Mouse (Mus musculus) megakaryocyte, adult 5-6 weeks (primary cell): Measurements from ENCODE around the gene Jmjd4. TPM values are rescaled to one million over a fixed set of nuclear protein-coding genes. Genes with fewer than 3 reads are reported as not detected.

Experiments
- ATAC-seq: 2 replicates; pipeline ENCODE4 v1.8.0; 2016; ENCODE audit warnings: mild to moderate bottlenecking, inconsistent platforms; ENCODE audit not compliant: poor library complexity, severe bottlenecking
- total RNA-seq, 2 experiments: library from RNA; stranded (forward) in 1 of 2; stranded (reverse) in 1 of 2; fragments of 153-499, 151-499 nt in 1 of 2; fragments of 221-1000, 200-1000 nt in 1 of 2; gene quantifications; 2 replicates each; pipeline versions ENCODE4 v1.2.3 to v1.2.4; 2015 to 2017

Gene Jmjd4
- total RNA-seq, 2 experiments from 2014 or later = 1.8 to 2.3 TPM

DNA sequence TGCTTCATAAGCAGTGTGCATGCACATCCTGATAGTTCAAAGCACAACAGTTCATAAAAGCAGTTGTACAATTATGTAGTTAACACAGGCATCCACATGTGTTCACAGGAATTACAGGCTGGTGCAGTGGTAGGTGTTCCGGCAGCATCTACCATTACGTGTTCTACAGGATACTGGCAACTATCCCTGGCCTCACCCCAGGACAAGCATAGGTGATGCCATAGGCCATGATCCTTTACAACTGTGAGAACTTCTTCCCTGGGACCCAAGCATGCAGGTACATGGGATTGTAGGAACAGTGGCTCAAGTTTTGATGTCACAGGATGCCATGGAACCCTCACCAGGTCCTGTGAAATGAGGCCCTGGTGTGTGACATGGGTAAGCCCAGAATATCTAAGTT is 10.6 kb downstream of the Jmjd4 start:
- no peak for ATAC-seq

DNA sequence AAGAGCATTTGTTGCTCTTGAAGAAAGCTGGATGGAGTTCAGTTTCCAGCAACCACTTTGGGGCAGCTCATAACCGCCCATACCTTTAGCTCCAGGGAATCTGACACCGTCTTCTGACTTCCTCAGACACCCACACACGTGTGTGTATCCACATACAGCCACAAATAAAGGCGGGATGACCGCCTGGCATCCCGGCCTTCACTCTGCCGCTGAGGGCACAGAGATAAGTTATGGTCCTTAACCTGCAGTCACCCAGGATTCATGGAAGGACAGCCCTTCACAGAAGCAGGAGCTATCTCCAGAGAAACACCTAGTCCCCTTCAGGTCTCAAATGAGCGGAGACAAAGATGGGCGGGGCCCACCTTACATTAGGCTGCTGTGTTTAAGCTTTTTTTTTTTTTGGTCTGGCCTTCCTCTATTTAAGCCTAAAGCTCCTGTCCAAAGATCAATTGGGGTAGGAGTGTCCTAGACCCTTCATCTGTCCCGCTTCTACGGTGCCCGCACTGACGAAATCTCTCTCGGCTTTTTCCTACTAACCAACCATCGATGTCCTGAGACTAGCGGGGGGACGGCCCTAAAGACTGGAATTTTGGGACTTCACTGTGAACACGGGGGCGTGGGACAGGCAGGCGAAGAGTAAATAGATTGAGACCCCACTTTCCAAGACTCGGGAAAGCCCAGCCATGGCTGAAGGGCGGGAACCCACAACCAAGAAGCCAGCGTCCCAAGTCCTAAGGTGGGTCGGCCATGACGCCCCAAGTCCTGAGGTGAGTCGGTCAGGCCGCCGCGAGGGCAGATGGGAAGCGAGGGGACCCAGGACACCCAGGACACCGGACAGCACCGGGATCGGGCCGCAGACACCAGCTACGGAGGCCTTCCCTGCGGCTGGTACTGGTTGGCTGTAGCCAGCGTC is 21.8 kb downstream of the Jmjd4 start:
- peak; percentile 73 for ATAC-seq

DNA sequence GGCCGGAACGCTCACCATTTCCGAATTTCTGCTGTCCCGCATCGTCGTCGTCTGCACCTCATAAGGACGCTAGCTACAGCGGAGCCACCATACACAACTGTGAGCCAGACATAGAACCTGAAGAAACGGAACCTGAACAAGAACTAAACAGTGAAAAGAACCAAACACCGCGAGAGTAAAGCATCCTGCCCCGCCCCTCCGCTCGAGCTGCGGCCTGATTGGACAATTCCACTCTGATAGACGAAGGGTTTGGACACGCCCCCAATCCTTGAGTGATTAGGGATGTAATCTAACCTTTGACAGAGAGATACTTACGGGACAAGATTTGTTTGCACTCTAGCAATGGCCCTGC is 22.5 kb downstream of the Jmjd4 start, which contains the start of gene Zfp867:
Zfp867 (minus strand) TSS at position 149 of the 352 bp plus-strand sequence.
- ATAC-seq = peak; percentile 93

DNA sequence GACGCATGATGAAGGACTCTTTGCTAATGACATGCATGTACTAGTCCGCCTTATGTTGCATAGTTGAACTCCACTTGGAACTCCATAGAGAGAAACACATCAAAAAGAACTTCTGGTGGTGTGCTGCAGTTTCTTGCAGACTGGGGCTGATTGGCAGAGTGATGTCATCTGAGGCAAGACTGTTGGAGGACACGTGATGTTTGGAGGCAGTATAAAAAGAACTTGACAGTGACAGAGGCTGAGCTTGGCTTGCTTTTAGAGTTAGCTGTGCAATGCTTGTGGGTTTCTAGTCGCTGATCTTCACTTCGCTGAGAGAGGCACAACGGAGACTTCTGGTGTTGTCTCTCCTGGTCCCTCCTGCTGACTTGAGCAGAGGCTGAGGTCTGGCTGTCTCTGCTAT is 27.4 kb downstream of the Jmjd4 start:
- no peak for ATAC-seq

DNA sequence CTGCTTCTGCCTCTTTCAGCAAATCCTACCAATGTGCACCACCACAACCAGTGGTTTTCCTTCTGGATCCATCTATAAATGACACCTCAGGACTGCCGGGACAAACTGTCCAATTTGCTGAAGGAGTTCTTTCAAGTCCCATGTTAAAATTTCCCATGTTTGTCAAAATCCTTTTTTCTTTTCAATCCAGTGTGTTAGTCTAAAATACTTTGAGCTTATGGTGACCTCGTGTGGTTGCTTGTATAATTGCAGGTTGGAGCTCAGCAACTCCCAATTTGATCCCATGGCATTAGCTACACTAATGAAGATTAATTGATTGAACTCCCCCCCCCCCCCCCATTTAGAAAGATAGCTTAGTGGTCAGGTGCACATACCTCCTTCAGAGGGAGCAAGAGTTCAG is 33.4 kb downstream of the Jmjd4 start:
- ATAC-seq = 0 out of 2 replicates have a peak, but pooled peaks have one; percentile 40

DNA sequence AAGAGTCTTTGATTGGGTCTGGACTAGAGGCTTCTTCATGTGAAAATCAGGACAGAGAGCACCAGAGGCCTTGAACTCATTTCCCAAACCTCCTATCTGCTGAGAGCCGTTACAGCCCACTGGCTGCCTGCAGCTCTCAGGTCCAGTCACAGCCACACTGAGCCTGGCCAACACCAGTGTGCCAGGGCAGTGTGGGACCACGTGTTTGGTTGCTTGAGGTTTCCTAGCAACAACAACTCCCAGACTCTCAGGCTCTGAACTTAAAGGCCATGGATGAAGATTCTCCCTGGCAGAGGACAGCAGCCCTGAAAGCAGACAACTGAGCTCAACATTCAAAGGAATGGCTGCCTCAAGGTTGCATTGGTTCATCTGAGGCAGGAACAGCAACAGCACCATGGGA is 35.8 kb downstream of the Jmjd4 start:
- ATAC-seq = no peak

DNA sequence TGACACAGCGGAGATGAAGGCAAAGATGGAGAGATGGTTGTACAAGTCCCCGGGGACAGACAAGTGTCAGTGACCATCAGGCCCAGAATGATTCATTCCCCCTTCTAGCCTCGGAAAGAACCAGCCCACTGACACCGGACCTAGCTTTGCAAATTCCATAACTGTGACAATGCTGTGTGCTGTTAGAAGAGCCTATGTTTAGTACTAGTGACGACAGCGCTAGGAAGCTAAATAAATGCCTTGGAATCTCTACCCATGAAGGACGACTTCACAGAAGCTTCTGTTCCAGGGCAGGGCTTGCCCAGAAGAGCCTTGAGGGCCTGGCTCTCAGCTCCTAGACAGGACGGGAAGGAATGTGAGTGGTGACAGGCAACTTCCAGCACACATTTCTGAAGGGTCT is 36.4 kb downstream of the Jmjd4 start:
- ATAC-seq = no peak

DNA sequence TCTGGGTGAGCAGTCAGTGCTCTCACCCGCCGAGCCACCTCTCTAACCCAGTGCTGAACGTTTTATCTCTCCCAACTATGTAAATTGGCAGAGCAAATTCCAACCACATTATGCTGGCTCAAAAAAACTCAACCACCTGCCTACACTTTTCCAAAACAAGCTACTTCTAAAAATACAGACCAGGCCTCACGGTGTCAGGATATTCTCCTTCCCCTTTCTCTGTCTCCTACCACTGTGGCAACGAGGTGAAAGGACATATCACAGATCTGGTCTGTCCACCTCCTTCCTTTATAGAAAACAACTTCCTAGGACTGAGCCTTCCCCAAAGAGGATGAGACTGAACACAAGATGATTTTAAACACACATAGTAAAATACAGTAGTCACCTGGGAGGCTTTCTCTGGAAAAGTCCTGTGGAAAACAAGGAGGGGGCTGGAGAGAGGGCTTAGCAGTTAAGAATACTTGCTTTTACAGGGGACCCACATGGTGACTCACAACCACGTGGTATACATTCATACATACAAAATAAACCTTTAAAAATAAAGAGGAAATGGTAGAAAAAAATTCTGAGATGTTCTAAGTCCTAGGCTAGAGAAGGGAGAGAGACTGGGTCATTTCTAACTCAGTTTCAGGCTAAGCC is 46.9 kb downstream of the Jmjd4 start:
- ATAC-seq = no peak

DNA sequence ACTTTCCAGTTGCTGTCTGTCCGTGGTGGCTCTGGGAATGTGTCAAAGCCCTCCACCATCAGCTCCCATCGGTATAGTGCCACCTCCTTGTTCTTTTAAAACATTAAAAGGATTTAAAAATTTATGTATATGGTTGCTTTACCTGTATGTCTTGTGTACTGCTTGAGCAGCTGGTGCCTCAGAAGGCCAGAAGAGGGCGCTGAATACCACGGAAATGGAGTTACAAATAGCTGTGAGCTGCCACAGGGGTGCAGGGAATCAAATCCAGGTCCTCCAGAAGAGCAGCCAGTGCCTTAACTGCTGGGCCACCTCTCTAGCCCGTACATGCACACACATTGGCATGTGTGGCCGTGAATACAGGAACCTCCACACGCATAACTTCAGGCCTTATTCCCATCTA is 47.9 kb downstream of the Jmjd4 start:
- no peak for ATAC-seq

DNA sequence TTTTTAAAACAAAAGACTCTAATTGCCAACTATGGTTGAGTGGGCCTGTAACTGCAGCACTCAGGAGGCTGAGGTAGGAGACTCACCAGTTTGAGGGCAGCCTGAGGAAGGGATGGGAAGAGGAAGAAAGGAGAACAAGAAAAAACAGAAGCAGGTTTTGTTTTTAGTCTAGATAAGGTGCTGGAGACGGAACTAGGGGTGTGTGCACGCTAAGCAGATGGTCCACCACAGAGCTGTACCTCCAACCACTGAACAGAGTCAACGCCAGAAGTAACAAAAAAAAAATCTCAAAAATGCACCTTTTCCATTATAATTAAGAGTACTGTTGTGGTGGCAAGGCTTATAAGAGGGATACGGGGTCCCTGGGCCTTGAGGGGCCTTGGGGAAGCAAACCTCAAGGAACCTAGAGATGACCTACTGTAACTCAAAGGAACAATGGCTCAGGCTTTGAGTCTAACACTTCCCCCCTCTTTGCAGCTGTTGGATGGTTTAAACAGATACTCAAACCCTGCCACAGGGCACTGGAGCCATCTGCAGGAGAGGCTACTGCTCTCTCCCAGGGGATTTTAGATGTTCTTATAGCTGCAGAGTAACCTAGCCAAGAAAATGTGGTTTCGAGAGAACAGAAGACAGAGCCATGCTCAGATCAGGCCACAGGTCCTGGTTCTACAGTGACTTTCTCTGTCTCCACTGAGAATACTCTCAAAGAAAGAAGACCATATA is 52.3 kb downstream of the Jmjd4 start:
- no peak for ATAC-seq

DNA sequence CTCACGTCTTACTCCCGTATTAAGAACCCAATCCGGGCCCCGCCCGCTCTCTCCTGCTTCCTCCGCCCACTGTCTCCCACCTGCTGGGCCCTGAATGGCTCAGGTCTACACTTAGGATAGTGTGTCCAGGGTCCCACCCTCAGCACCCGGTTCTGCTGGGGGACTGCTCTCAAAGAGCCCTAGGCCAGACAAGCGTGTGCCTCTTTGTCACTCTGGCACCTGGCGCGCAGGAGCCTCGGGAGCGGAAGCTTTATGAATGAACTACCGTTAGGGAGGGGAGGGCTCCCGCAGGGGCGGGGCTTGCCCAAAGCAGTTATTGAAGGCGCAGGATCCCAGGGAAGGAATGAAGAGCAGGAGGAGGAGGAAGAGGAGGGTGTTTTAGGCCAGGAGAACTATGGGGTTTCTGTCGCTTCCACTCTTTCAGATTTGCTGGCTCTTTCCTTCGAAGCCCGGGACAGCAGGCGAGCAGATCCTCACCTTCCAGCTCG is 55.5 kb downstream of the Jmjd4 start:
- ATAC-seq = peak; percentile 74

DNA sequence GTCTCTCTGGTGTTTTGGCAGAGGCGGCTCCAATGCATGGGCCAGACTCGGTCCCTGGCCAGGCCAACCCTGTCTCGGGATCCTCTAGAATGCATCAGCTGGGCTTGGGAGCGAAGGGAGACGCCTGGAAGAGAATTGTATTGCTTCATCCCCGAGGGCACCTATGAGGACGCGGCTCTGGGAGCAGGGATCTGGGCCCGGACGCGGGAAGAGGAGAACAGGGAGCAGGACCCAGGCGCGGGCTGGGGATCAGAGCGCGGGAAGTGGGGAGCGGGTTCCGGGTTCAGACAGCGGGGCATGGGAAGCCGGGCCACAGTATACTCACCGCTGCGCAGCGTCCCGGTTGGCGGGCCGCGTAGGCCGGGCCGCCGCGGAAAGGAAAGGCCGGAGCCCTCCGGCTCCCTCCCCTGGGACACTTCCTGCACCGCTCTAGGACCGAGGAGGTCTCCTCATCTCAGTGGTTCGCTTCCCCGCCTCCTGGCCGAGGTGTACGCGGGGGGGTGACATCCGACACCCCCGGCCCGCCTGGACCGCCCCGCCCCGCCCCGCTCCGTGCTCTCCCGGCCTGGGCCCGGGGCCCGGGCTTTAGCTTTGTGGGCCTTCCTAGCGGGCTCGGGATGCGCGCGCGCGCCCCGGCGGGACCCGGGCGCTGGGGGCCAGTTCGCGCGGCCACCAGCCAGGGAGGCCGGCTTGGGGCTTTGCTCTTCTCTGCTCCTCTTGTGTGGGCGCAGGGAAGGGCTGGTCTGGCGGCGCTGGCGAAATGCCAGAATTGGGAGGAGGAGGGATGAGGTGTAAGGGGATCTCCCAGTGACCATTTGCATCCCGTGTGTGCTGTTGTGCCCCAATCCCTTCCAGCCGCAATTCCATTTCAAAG is 56.2 kb downstream of the Jmjd4 start:
- ATAC-seq = peak; percentile 64

DNA sequence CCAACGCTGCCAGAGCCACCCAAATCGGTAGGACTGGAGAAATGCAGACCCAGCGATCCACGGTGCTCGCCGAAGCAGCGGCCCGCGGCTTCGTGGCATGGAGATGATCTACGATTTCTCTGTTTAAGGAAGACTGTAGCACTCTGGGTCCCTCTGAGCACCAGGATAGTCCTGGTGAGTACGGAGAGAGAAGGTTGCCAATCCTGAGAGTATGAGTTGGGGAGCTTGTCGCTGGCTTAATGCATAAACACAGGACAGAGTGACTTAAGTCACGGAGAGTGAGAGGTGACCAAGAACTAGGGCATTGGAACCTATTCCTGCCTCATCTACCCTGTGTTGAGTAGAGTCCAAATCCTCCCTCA is 56.8 kb downstream of the Jmjd4 start:
- no peak for ATAC-seq

Other genes with a start within 250 kb of the Jmjd4 start
- gene Mrpl55, start 247.6 kb upstream of the Jmjd4 start, total RNA-seq (2015) = 14.7 and 17.6 TPM in 2 replicates
- 35.3 and 36.2 TPM in 2 replicates for gene Mrpl55, start 247.6 kb upstream of the Jmjd4 start, total RNA-seq (2017)
- 8.3 and 8.6 TPM in 2 replicates for gene 2310033P09Rik, start 241.7 kb upstream of the Jmjd4 start, total RNA-seq (2015)
- 7.2 and 8.7 TPM in 2 replicates for gene 2310033P09Rik, start 241.7 kb upstream of the Jmjd4 start, total RNA-seq (2017)
- 312 and 325 TPM in 2 replicates for gene Arf1, start 221.8 kb upstream of the Jmjd4 start, total RNA-seq (2015)
- 342 and 408 TPM in 2 replicates for gene Arf1, start 221.8 kb upstream of the Jmjd4 start, total RNA-seq (2017)
- not detected in 2 replicates for gene Wnt3a, start 159.3 kb upstream of the Jmjd4 start, total RNA-seq (2015)
- not detected in 2 replicates for gene Wnt3a, start 159.3 kb upstream of the Jmjd4 start, total RNA-seq (2017)
- gene Wnt9a, start 143.1 kb upstream of the Jmjd4 start, total RNA-seq (2015) = not detected in 2 replicates
- gene Wnt9a, start 143.1 kb upstream of the Jmjd4 start, total RNA-seq (2017) = not detected in 2 replicates
- not detected in 2 replicates for gene Prss38, start 74.4 kb upstream of the Jmjd4 start, total RNA-seq (2015)
- gene Prss38, start 74.4 kb upstream of the Jmjd4 start, total RNA-seq (2017) = not detected in 2 replicates
- 2.9 and 3.3 TPM in 2 replicates for gene Snap47, start 1.1 kb downstream of the Jmjd4 start, total RNA-seq (2015)
- gene Snap47, start 1.1 kb downstream of the Jmjd4 start, total RNA-seq (2017) = 4.9 and 8.1 TPM in 2 replicates
- 0.40 and 1.2 TPM in 2 replicates for gene Zfp867, start 22.4 kb downstream of the Jmjd4 start, total RNA-seq (2015)
- gene Zfp867, start 22.4 kb downstream of the Jmjd4 start, total RNA-seq (2017) = 0.59 and 0.77 TPM in 2 replicates
- gene Zkscan17, start 76.7 kb downstream of the Jmjd4 start, total RNA-seq (2015) = 9.0 and 9.4 TPM in 2 replicates
- 7.4 and 13.4 TPM in 2 replicates for gene Zkscan17, start 76.7 kb downstream of the Jmjd4 start, total RNA-seq (2017)
- gene Nlrp3, start 91.5 kb downstream of the Jmjd4 start, total RNA-seq (2015) = 23.8 and 32.5 TPM in 2 replicates
- 41.2 and 43.0 TPM in 2 replicates for gene Nlrp3, start 91.5 kb downstream of the Jmjd4 start, total RNA-seq (2017)
- gene Olfr222, start 126.2 kb downstream of the Jmjd4 start, total RNA-seq (2015) = not detected in 2 replicates
- not detected in 2 replicates for gene Olfr222, start 126.2 kb downstream of the Jmjd4 start, total RNA-seq (2017)
- not detected in 2 replicates for gene Olfr223, start 143.2 kb downstream of the Jmjd4 start, total RNA-seq (2015)
- not detected in 2 replicates for gene Olfr223, start 143.2 kb downstream of the Jmjd4 start, total RNA-seq (2017)
- gene Mprip, start 211.3 kb downstream of the Jmjd4 start, total RNA-seq (2015) = 23.7 and 26.2 TPM in 2 replicates
- 58.6 and 61.8 TPM in 2 replicates for gene Mprip, start 211.3 kb downstream of the Jmjd4 start, total RNA-seq (2017)